Mouse (Mus musculus): ENCODE measurements at regions not wholly inside any gene's neighbourhood (a gene's known extent, or its start where the extent isn't known, plus 50 kb on each side); places are given as distances from the start of the nearest gene placed in this dataset.

DNA sequence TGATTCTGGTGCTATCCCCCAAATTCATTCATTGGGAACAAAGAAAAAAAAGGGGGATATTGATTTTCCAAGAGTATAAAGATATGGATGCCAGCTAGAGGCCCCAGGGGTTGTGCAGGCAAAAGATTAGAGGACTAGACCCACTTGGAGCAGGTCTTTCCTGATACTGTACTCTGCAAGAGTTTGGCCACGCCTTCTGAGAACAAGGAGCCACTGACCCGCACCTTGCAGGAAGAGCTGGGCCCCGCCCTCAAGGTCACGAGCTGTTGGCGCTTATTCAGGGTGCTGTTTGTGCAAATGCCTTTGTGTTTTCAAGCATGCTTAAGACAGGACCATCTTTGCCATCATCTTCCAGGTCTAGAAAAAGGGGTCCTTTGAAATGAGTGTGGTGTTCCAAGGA lies 54.5 kb upstream of the Slc7a1 start:
- DNase-seq (ENCODE audit: low spot score), result no peak

DNA sequence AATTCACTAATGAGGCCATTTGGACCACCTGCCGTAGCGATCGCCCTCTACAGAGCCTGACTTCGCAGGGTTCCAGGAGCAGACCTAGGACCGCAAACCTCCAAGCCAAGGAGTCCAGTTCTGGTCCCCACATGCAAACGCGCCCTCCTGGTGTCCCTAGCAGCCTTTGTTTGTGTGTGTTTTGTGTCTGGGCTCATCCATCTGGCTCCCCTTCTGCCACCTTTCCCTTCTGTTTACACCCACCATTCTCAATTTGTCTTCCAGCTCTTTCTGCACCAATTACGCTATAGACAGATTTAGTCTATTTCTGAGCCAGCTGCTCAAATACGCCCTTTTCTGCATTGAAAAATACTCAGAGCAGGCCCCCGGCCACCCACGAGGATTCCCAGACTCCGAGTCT lies 54.1 kb upstream of the Slc7a1 start:
- no peak for DNase-seq (ENCODE audit: low spot score)

- no peak for DNase-seq (ENCODE audit: low spot score)
Observed at GRCm38 (mm10) chr5:148452909-148453632, 53.4 kb upstream of the Slc7a1 start.

- peak; percentile 11 for DNase-seq (ENCODE audit: low spot score)
Observed at GRCm38 (mm10) chr5:148451811-148452210, 52.1 kb upstream of the Slc7a1 start.

DNA sequence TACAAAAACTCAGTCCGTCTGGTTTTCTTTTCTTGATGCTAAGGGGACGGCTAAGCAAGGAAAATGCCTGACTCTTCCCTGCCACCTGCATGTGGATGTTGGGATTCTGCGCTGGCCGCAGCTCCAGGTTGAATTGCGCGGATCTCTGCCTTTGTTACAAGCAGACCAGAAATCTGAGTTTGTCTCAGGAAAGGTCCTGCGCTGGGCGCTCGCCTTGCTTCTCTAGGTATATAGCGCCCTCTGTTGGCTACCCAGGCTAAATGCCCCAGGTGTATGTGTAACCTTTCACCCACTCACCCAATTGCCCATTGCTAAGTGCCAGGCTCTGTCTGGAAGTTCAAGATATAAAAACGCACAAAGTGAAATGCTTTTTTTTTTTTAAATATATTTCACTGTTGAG lies 51.2 kb upstream of the Slc7a1 start:
- peak; percentile 29 for DNase-seq (ENCODE audit: low spot score)
